Comparison of ENCODE assay signal across 9 mouse cellular contexts in the genomic region with DNA sequence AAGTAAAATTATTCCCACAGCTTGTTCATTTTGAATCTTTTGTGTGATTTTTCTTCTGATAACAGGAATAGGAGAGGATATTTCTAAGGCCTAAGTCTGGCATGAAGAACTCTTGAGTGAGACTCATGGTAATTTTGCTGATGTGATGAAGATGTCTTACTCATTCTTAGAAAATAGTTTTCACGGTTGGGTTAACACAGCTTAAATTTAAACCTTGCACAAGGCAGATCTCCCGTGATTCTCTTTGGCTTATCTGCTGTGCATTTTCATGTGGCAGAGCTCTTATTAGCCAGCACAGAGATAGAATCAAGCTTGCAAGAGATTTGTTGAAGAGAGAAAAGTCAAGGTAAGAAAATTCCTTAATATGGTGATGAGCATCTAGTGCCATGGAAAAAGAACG. TPM values are rescaled to one million over a fixed set of nuclear protein-coding genes. Genes with fewer than 3 reads are reported as not detected.
DNase-seq lines count a peak whose midpoint lies in the region; ATAC-seq lines count a peak whose summit lies in the region.
"Had no signal": no experiment of that assay in that cellular context is flagged by ENCODE, and none has a peak within 500 bp of the region (broad histone marks: within the 10 kb centered on the region; RNA-seq: fewer than 3 reads in every experiment).

A gene (plus strand): TSS at position 235 of the 400 bp plus-strand sequence.

- no peak within 1 kb of the TSS for H3K9ac ChIP-seq in lung, embryonic 16.5 days (ENCODE audit: low read length)
- H3K9ac ChIP-seq in forebrain, embryonic 14.5 days (ENCODE audit: low read length), result no peak within 1 kb of the TSS
- no peak within 1 kb of the TSS for H3K9ac ChIP-seq in hindbrain, embryonic 16.5 days (ENCODE audit: low read depth, low read length)

- ATAC-seq in lung, embryonic 16.5 days (ENCODE audit: low read depth), result no peak
- no peak for ATAC-seq in forebrain, embryonic 14.5 days
- no peak for ATAC-seq in hindbrain, embryonic 16.5 days

- no peaks in the 10 kb centered on the region for H3K36me3 ChIP-seq in lung, embryonic 16.5 days (ENCODE audit: control insufficient read depth, insufficient read depth, low read length)
- no peaks in the 10 kb centered on the region for H3K36me3 ChIP-seq in forebrain, embryonic 14.5 days (ENCODE audit: control insufficient read depth, insufficient read depth, low read length)
- H3K36me3 ChIP-seq in hindbrain, embryonic 16.5 days (ENCODE audit: control insufficient read depth, insufficient read depth, low read length), result no peaks in the 10 kb centered on the region
- no peaks in the 10 kb centered on the region for H3K36me3 ChIP-seq in midbrain, embryonic 10.5 days

- no peak within 1 kb of the TSS for H3K27ac ChIP-seq in lung, embryonic 16.5 days (ENCODE audit: low read length)
- H3K27ac ChIP-seq in forebrain, embryonic 14.5 days (ENCODE audit: low read depth, low read length), result no peak within 1 kb of the TSS
- H3K27ac ChIP-seq in hindbrain, embryonic 16.5 days (ENCODE audit: low read depth, low read length), result no peak within 1 kb of the TSS
- H3K27ac ChIP-seq in midbrain, embryonic 10.5 days (replicated peaks), result no peak within 1 kb of the TSS

- no peaks in the 10 kb centered on the region for H3K9me3 ChIP-seq in lung, embryonic 16.5 days (ENCODE audit: control insufficient read depth, low read length)
- H3K9me3 ChIP-seq in forebrain, embryonic 14.5 days (replicated peaks; ENCODE audit: control insufficient read depth, low read length), result no peaks in the 10 kb centered on the region
- H3K9me3 ChIP-seq in hindbrain, embryonic 16.5 days (ENCODE audit: control insufficient read depth, low read length), result no peaks in the 10 kb centered on the region
- no peaks in the 10 kb centered on the region for H3K9me3 ChIP-seq in midbrain, embryonic 10.5 days (replicated peaks)

- no peak for DNase-seq in lung, postnatal 10 days
- DNase-seq in forebrain, embryonic 14.5 days (ENCODE audit: low spot score), result no peak
- no peak for DNase-seq in midbrain, embryonic 10.5 days (ENCODE audit: low spot score)
- no peak for DNase-seq in frontal cortex, postnatal 10 days (ENCODE audit: low spot score in 2 of 2)
- DNase-seq in thymus, adult 18-20 months, result no peak
- no peak for DNase-seq in cerebellum, postnatal 36 days

- WGBS in lung, embryonic 16.5 days, result 85% methylated on average over 3 of the region's 3 CpGs
- 83% methylated on average over 3 of the region's 3 CpGs for WGBS in forebrain, embryonic 14.5 days
- 85% methylated on average over 3 of the region's 3 CpGs for WGBS in hindbrain, embryonic 16.5 days
- WGBS in midbrain, embryonic 10.5 days, result 83% methylated on average over 3 of the region's 3 CpGs

- H3K4me3 ChIP-seq in lung, embryonic 16.5 days (ENCODE audit: low read length), result no peak within 1 kb of the TSS
- H3K4me3 ChIP-seq in forebrain, embryonic 14.5 days (ENCODE audit: low read depth, low read length), result no peak within 1 kb of the TSS
- H3K4me3 ChIP-seq in hindbrain, embryonic 16.5 days (ENCODE audit: low read length), result no peak within 1 kb of the TSS
- no peak within 1 kb of the TSS for H3K4me3 ChIP-seq in midbrain, embryonic 10.5 days
- H3K4me3 ChIP-seq: myocyte had no signal

- H3K4me2 ChIP-seq in lung, embryonic 16.5 days (ENCODE audit: low read depth, low read length), result no peak within 1 kb of the TSS
- no peak within 1 kb of the TSS for H3K4me2 ChIP-seq in forebrain, embryonic 14.5 days (ENCODE audit: low read length)
- H3K4me2 ChIP-seq in hindbrain, embryonic 16.5 days (ENCODE audit: low read length), result no peak within 1 kb of the TSS

- H3K4me1 ChIP-seq in lung, embryonic 16.5 days (replicated peaks; ENCODE audit: control insufficient read depth, insufficient read depth, low read length), result no peaks in the 10 kb centered on the region
- H3K4me1 ChIP-seq in forebrain, embryonic 14.5 days (ENCODE audit: control insufficient read depth, insufficient read depth, low read length), result no peaks in the 10 kb centered on the region
- no peaks in the 10 kb centered on the region for H3K4me1 ChIP-seq in hindbrain, embryonic 16.5 days (ENCODE audit: control insufficient read depth, insufficient read depth, low read depth, low read length)
- no peaks in the 10 kb centered on the region for H3K4me1 ChIP-seq in midbrain, embryonic 10.5 days

- H3K27me3 ChIP-seq in lung, embryonic 16.5 days (ENCODE audit: control insufficient read depth, insufficient read depth, low read depth, low read length), result no peaks in the 10 kb centered on the region
- no peaks in the 10 kb centered on the region for H3K27me3 ChIP-seq in forebrain, embryonic 14.5 days (replicated peaks; ENCODE audit: control insufficient read depth, insufficient read depth, low read length)
- H3K27me3 ChIP-seq in hindbrain, embryonic 16.5 days (replicated peaks; ENCODE audit: control insufficient read depth, insufficient read depth, low read length), result no peaks in the 10 kb centered on the region
- no peaks in the 10 kb centered on the region for H3K27me3 ChIP-seq in midbrain, embryonic 10.5 days (ENCODE audit: low read depth, poor library complexity, severe bottlenecking)

RNA-seq across cellular contexts. Expression of the gene that starts here (rescaled TPM):
- polyA plus RNA-seq in lung, embryonic 16.5 days (2015; fragmentation: Nextera tagmentation; extraction: Ambion mirVana), result 33.7 and 40.6 TPM in 2 replicates
- 16.1 and 20.1 TPM in 2 replicates for polyA plus RNA-seq in forebrain, embryonic 14.5 days (2014; fragmentation: Nextera tagmentation; extraction: Ambion mirVana)
- polyA plus RNA-seq in hindbrain, embryonic 16.5 days (2015; fragmentation: Nextera tagmentation; extraction: Ambion mirVana), result 16.2 and 26.1 TPM in 2 replicates
- polyA plus RNA-seq in midbrain, embryonic 10.5 days (2016; fragmentation: Nextera tagmentation; extraction: Ambion mirVana), result 37.8 and 53.4 TPM in 2 replicates
